Mouse (Mus musculus): ENCODE data around the gene Stx3. TPM values are rescaled to one million over a fixed set of nuclear protein-coding genes. Genes with fewer than 3 reads are reported as not detected.

The Stx3 gene
- polyA plus RNA-seq, 1 experiment from 2014 or later = 12.4 TPM

GRCm38 (mm10) chr19:11800531-11801315, 18.5 kb downstream of the Stx3 start:
- no peaks in the 10 kb centered on the region for H3K9me3 ChIP-seq
- no peak for DNase-seq (ENCODE audit: extremely low spot score, low spot score)
- H3K27ac ChIP-seq = no peak overlapping the region
- no peak overlapping the region for H3K4me3 ChIP-seq
- no peaks in the 10 kb centered on the region for H3K4me1 ChIP-seq
- no peaks in the 10 kb centered on the region for H3K27me3 ChIP-seq (ENCODE audit: poor library complexity, severe bottlenecking)
- WGBS = 83% methylated on average over 8 of the region's 8 CpGs
- H3K36me3 ChIP-seq (replicated peaks) = no peaks in the 10 kb centered on the region

- no peak overlapping the region for H3K4me3 ChIP-seq
- WGBS = 91% methylated on average over 6 of the region's 6 CpGs
- H3K27ac ChIP-seq = no peak overlapping the region
- H3K36me3 ChIP-seq (replicated peaks) = no peaks in the 10 kb centered on the region
- DNase-seq (ENCODE audit: extremely low spot score, low spot score) = no peak
- H3K27me3 ChIP-seq (ENCODE audit: poor library complexity, severe bottlenecking) = no peaks in the 10 kb centered on the region
- H3K4me1 ChIP-seq = no peaks in the 10 kb centered on the region
- no peaks in the 10 kb centered on the region for H3K9me3 ChIP-seq
Observed at GRCm38 (mm10) chr19:11794447-11794846, 24.8 kb downstream of the Stx3 start.

- Histone ChIP-seq H3K4me3 (no peak overlapping the region), H3K27me3 (ENCODE audit: poor library complexity, severe bottlenecking) (no peaks in the 10 kb centered on the region), H3K36me3 (replicated peaks) (no peaks in the 10 kb centered on the region), H3K27ac (no peak overlapping the region), H3K4me1 (no peaks in the 10 kb centered on the region), H3K9me3 (no peaks in the 10 kb centered on the region)
- DNase-seq (ENCODE audit: extremely low spot score, low spot score) = no peak
- WGBS = 86% methylated on average over 2 of the region's 2 CpGs
Observed at GRCm38 (mm10) chr19:11793741-11794359, 25.4 kb downstream of the Stx3 start.

GRCm38 (mm10) chr19:11791825-11792224, 27.4 kb downstream of the Stx3 start:
- no peaks in the 10 kb centered on the region for H3K4me1 ChIP-seq
- WGBS = 78% methylated on average over 5 of the region's 5 CpGs
- H3K27ac ChIP-seq = no peak overlapping the region

GRCm38 (mm10) chr19:11788876-11789275, 30.3 kb downstream of the Stx3 start:
- H3K36me3 ChIP-seq (replicated peaks) = no peaks in the 10 kb centered on the region
- 88% methylated on average over 6 of the region's 6 CpGs for WGBS
- H3K4me3 ChIP-seq = no peak overlapping the region
- no peak for DNase-seq (ENCODE audit: extremely low spot score, low spot score)
- no peaks in the 10 kb centered on the region for H3K4me1 ChIP-seq
- H3K27me3 ChIP-seq (ENCODE audit: poor library complexity, severe bottlenecking) = no peaks in the 10 kb centered on the region
- no peaks in the 10 kb centered on the region for H3K9me3 ChIP-seq
- H3K27ac ChIP-seq = no peak overlapping the region

More at GRCm38 (mm10) chr19:11791825-11792224, 27.4 kb downstream of the Stx3 start:
- DNase-seq (ENCODE audit: extremely low spot score, low spot score) = no peak
- H3K36me3 ChIP-seq (replicated peaks) = no peaks in the 10 kb centered on the region
- H3K4me3 ChIP-seq = no peak overlapping the region
- H3K27me3 ChIP-seq (ENCODE audit: poor library complexity, severe bottlenecking) = no peaks in the 10 kb centered on the region
- no peaks in the 10 kb centered on the region for H3K9me3 ChIP-seq

- WGBS = 92% methylated on average over 6 of the region's 6 CpGs
- no peaks in the 10 kb centered on the region for H3K4me1 ChIP-seq
- H3K4me3 ChIP-seq = no peak overlapping the region
- H3K36me3 ChIP-seq (replicated peaks) = no peaks in the 10 kb centered on the region
- H3K27me3 ChIP-seq (ENCODE audit: poor library complexity, severe bottlenecking) = no peaks in the 10 kb centered on the region
- H3K27ac ChIP-seq = no peak overlapping the region
- no peak for DNase-seq (ENCODE audit: extremely low spot score, low spot score)
- no peaks in the 10 kb centered on the region for H3K9me3 ChIP-seq
Observed at GRCm38 (mm10) chr19:11787826-11788225, 31.4 kb downstream of the Stx3 start.

GRCm38 (mm10) chr19:11785409-11786154, 33.6 kb downstream of the Stx3 start:
- Histone ChIP-seq H3K9me3 (no peaks in the 10 kb centered on the region), H3K4me1 (no peaks in the 10 kb centered on the region), H3K4me3 (no peak overlapping the region), H3K27me3 (ENCODE audit: poor library complexity, severe bottlenecking) (no peaks in the 10 kb centered on the region), H3K36me3 (replicated peaks) (no peaks in the 10 kb centered on the region), H3K27ac (no peak overlapping the region)
- 92% methylated on average over 14 of the region's 14 CpGs for WGBS
- no peak for DNase-seq (ENCODE audit: extremely low spot score, low spot score)

GRCm38 (mm10) chr19:11777191-11777865, 41.9 kb downstream of the Stx3 start:
- DNase-seq (ENCODE audit: extremely low spot score, low spot score) = peak; percentile 61
- H3K27ac ChIP-seq = no peak overlapping the region
- H3K36me3 ChIP-seq (replicated peaks) = peaks cover 41% of the 10 kb centered on the region
- H3K9me3 ChIP-seq = no peaks in the 10 kb centered on the region
- no peak overlapping the region for H3K4me3 ChIP-seq
- H3K4me1 ChIP-seq = no peaks in the 10 kb centered on the region
- 65% methylated on average over 7 of the region's 7 CpGs for WGBS
- no peaks in the 10 kb centered on the region for H3K27me3 ChIP-seq (ENCODE audit: poor library complexity, severe bottlenecking)

- H3K4me1 ChIP-seq = peaks cover 9% of the 10 kb centered on the region
- H3K27ac ChIP-seq = peak within 1 kb of the TSS; percentile 84
- H3K9me3 ChIP-seq = no peaks in the 10 kb centered on the region
- peaks cover 32% of the 10 kb centered on the region for H3K36me3 ChIP-seq (replicated peaks)
- H3K27me3 ChIP-seq (ENCODE audit: poor library complexity, severe bottlenecking) = no peaks in the 10 kb centered on the region
- WGBS = under 1% methylated on average over 30 of the region's 30 CpGs
- H3K4me3 ChIP-seq = peak within 1 kb of the TSS; percentile 73
- DNase-seq (ENCODE audit: extremely low spot score, low spot score) = peak; percentile 87
Observed at GRCm38 (mm10) chr19:11770205-11770892, 48.9 kb downstream of the Stx3 start, which contains the start of gene Mrpl16. Gene Mrpl16, plus strand, starts transcription at chr19:11770391.

GRCm38 (mm10) chr19:11769257-11769920, 49.8 kb downstream of the Stx3 start:
- 89% methylated on average over 5 of the region's 5 CpGs for WGBS
- peaks cover 9% of the 10 kb centered on the region for H3K4me1 ChIP-seq
- H3K27me3 ChIP-seq (ENCODE audit: poor library complexity, severe bottlenecking) = no peaks in the 10 kb centered on the region
- H3K9me3 ChIP-seq = no peaks in the 10 kb centered on the region
- H3K27ac ChIP-seq = no peak overlapping the region
- DNase-seq (ENCODE audit: extremely low spot score, low spot score) = no peak
- H3K4me3 ChIP-seq = peak overlapping the region; percentile 73; the same call in 1 of the 2 replicates
- peaks cover 23% of the 10 kb centered on the region for H3K36me3 ChIP-seq (replicated peaks)

GRCm38 (mm10) chr19:11768163-11768562, 51.0 kb downstream of the Stx3 start:
- H3K4me1 ChIP-seq = peaks cover 9% of the 10 kb centered on the region
- 13% methylated on average over 3 of the region's 3 CpGs for WGBS
- DNase-seq (ENCODE audit: extremely low spot score, low spot score) = no peak

More at GRCm38 (mm10) chr19:11768163-11768562, 51.0 kb downstream of the Stx3 start:
- H3K36me3 ChIP-seq (replicated peaks) = peaks cover 11% of the 10 kb centered on the region; the same call in 1 of the 2 replicates
- H3K4me3 ChIP-seq = no peak overlapping the region
- no peaks in the 10 kb centered on the region for H3K9me3 ChIP-seq
- no peak overlapping the region for H3K27ac ChIP-seq
- H3K27me3 ChIP-seq (ENCODE audit: poor library complexity, severe bottlenecking) = no peaks in the 10 kb centered on the region

Measured in forebrain, embryonic 10.5 days (tissue).